Mouse (Mus musculus) CH12.LX (cell line): Measurements from ENCODE around the gene Colgalt2. TPM values are rescaled to one million over a fixed set of nuclear protein-coding genes. Genes with fewer than 3 reads are reported as not detected.

Source experiments
- DNase-seq: peaks from one replicate; pipeline ENCODE4 v3.0.0-alpha.2; 2013; ENCODE audit errors: extremely low read depth
- H3K27ac ChIP-seq: 2 replicates; pipeline ENCODE4 v1.5.1; 2012; ENCODE audit warnings: low read depth, mild to moderate bottlenecking, control low read depth, moderate library complexity; ENCODE audit not compliant: insufficient read depth
- H3K27me3 ChIP-seq: replicated peaks from 2 replicates; pipeline ENCODE3; 2012; ENCODE audit warnings: inconsistent platforms
- H3K36me3 ChIP-seq, 2 experiments: replicated peaks in 1 of 2; 2 replicates each; pipeline versions ENCODE3 to v1.6.1; 2012; ENCODE audit warnings: inconsistent platforms in 1 of 2, low read length in 1 of 2, mild to moderate bottlenecking in 1 of 2, mixed read lengths in 1 of 2, moderate library complexity in 1 of 2; ENCODE audit not compliant: control insufficient read depth in 1 of 2, insufficient read depth in 1 of 2
- H3K4me1 ChIP-seq, 2 experiments: 2 replicates each; pipeline ENCODE4 v1.6.1; 2012; ENCODE audit warnings: inconsistent platforms in 1 of 2, moderate library complexity in 1 of 2; ENCODE audit not compliant: insufficient read depth in 2 of 2, control insufficient read depth in 1 of 2
- H3K4me2 ChIP-seq: 2 replicates; pipeline ENCODE4 v1.6.1; 2012; ENCODE audit warnings: low read depth, mild to moderate bottlenecking, control low read depth; ENCODE audit not compliant: poor library complexity, insufficient read depth, severe bottlenecking
- H3K4me3 ChIP-seq, 3 experiments: fragments of 150-350 bp in 1 of 3; sonication (generic) in 1 of 3; replicated peaks in 1 of 3; 2 replicates each; pipeline versions ENCODE3 to v1.5.1; 2011 to 2012; ENCODE audit warnings: low read depth in 2 of 3, low read length in 2 of 3, mild to moderate bottlenecking in 2 of 3, moderate library complexity in 2 of 3, control low read depth in 1 of 3, improper control_type of control experiment in 1 of 3, inconsistent platforms in 1 of 3, mixed read lengths in 1 of 3; ENCODE audit not compliant: poor library complexity in 1 of 3
- H3K79me2 ChIP-seq: replicated peaks from 2 replicates; pipeline ENCODE4 v1.6.1; 2012; ENCODE audit warnings: mild to moderate bottlenecking, moderate library complexity; ENCODE audit not compliant: control insufficient read depth, poor library complexity, insufficient read depth, severe bottlenecking; ENCODE audit errors: extremely low read depth
- H3K9ac ChIP-seq: 2 replicates; pipeline ENCODE4 v1.6.1; 2012; ENCODE audit warnings: low read depth, mild to moderate bottlenecking, control low read depth, moderate library complexity; ENCODE audit not compliant: insufficient read depth
- H3K9me3 ChIP-seq: replicated peaks from 2 replicates; pipeline ENCODE3; 2012; ENCODE audit warnings: low read length, inconsistent platforms, mixed read lengths
- CHD1 ChIP-seq: IDR thresholded peaks from 2 replicates; pipeline ENCODE4 v1.6.1; 2012; ENCODE audit warnings: low read depth, low read length, improper control_type of control experiment, inconsistent platforms
- CHD2 ChIP-seq: IDR thresholded peaks from 2 replicates; pipeline ENCODE4 v1.6.1; 2011; ENCODE audit warnings: low read length, improper control_type of control experiment
- CTCF ChIP-seq, 2 experiments: IDR thresholded peaks in 1 of 2; conservative IDR thresholded peaks in 1 of 2; 2 replicates each; pipeline ENCODE4 v1.5.1; 2011 to 2012; ENCODE audit warnings: low read depth in 2 of 2, low read length in 2 of 2, improper control_type of control experiment in 1 of 2, inconsistent platforms in 1 of 2, mild to moderate bottlenecking in 1 of 2, moderate library complexity in 1 of 2
- E2F4 ChIP-seq: IDR thresholded peaks from 2 replicates; pipeline ENCODE4 v1.6.1; 2011; ENCODE audit warnings: low read depth, low read length, improper control_type of control experiment; ENCODE audit not compliant: insufficient replicate concordance
- ELF1 ChIP-seq: IDR thresholded peaks from 2 replicates; pipeline ENCODE4 v1.6.1; 2014; ENCODE audit warnings: low read depth, mild to moderate bottlenecking, inconsistent platforms, low read length, improper control_type of control experiment
- EP300 ChIP-seq: IDR thresholded peaks from 2 replicates; pipeline ENCODE4 v1.6.1; 2011; ENCODE audit warnings: low read length, improper control_type of control experiment
- ETS1 ChIP-seq: conservative IDR thresholded peaks from 2 replicates; pipeline ENCODE4 v1.6.1; 2012; ENCODE audit warnings: low read depth, mild to moderate bottlenecking, inconsistent platforms, low read length, improper control_type of control experiment, moderate library complexity
- HCFC1 ChIP-seq: IDR thresholded peaks from 2 replicates; pipeline ENCODE4 v1.6.1; 2012; ENCODE audit warnings: low read depth, mild to moderate bottlenecking, inconsistent platforms, low read length, improper control_type of control experiment
- IRF4 ChIP-seq: IDR thresholded peaks from 2 replicates; pipeline ENCODE4 v1.6.1; 2014; ENCODE audit warnings: low read depth, mild to moderate bottlenecking, inconsistent platforms, low read length, improper control_type of control experiment
- JUN ChIP-seq: IDR thresholded peaks from 2 replicates; pipeline ENCODE4 v1.6.1; 2011; ENCODE audit warnings: low read depth, mild to moderate bottlenecking, low read length, improper control_type of control experiment, moderate library complexity; ENCODE audit not compliant: insufficient read depth
- JUND ChIP-seq: conservative IDR thresholded peaks from 2 replicates; pipeline ENCODE4 v1.6.1; 2011; ENCODE audit warnings: low read depth, low read length, improper control_type of control experiment
- KAT2A ChIP-seq: IDR thresholded peaks from 2 replicates; pipeline ENCODE4 v1.6.1; 2012; ENCODE audit warnings: low read length, improper control_type of control experiment, inconsistent platforms; ENCODE audit not compliant: insufficient replicate concordance
- MAFK ChIP-seq: IDR thresholded peaks from 2 replicates; pipeline ENCODE4 v1.6.1; 2011; ENCODE audit warnings: low read length, improper control_type of control experiment; ENCODE audit not compliant: insufficient replicate concordance
- MAX ChIP-seq: IDR thresholded peaks from 2 replicates; pipeline ENCODE4 v1.6.1; 2011; ENCODE audit warnings: low read length, improper control_type of control experiment
- MAZ ChIP-seq: IDR thresholded peaks from 2 replicates; pipeline ENCODE4 v1.6.1; 2012; ENCODE audit warnings: low read depth, mild to moderate bottlenecking, inconsistent platforms, low read length, improper control_type of control experiment, moderate library complexity
- MEF2A ChIP-seq: IDR thresholded peaks from 2 replicates; pipeline ENCODE4 v1.6.1; 2014; ENCODE audit warnings: low read depth, mild to moderate bottlenecking, inconsistent platforms, low read length, improper control_type of control experiment, borderline replicate concordance
- MXI1 ChIP-seq: IDR thresholded peaks from 2 replicates; pipeline ENCODE4 v1.6.1; 2011; ENCODE audit warnings: mild to moderate bottlenecking, low read depth, low read length, improper control_type of control experiment
- MYC ChIP-seq: IDR thresholded peaks from 2 replicates; pipeline ENCODE4 v1.6.1; 2011; ENCODE audit warnings: low read depth, mild to moderate bottlenecking, improper control_type of control experiment, low read length
- NELFE ChIP-seq: IDR thresholded peaks from 2 replicates; pipeline ENCODE4 v1.6.1; 2011; ENCODE audit warnings: low read depth, low read length, improper control_type of control experiment
- NRF1 ChIP-seq: IDR thresholded peaks from 2 replicates; pipeline ENCODE4 v1.6.1; 2014; ENCODE audit warnings: low read depth, mild to moderate bottlenecking, inconsistent platforms, low read length, improper control_type of control experiment, moderate library complexity
- PAX5 ChIP-seq: IDR thresholded peaks from 2 replicates; pipeline ENCODE4 v1.6.1; 2012; ENCODE audit warnings: low read length, inconsistent platforms, mixed read lengths
- POLR2A ChIP-seq: IDR thresholded peaks from 2 replicates; pipeline ENCODE4 v1.6.1; 2011; ENCODE audit warnings: low read depth, mild to moderate bottlenecking, improper control_type of control experiment, low read length
- POLR2AphosphoS2 ChIP-seq: IDR thresholded peaks from 2 replicates; pipeline ENCODE4 v1.6.1; 2011; ENCODE audit warnings: low read depth, low read length, improper control_type of control experiment
- RAD21 ChIP-seq: IDR thresholded peaks from 2 replicates; pipeline ENCODE4 v1.6.1; 2011; ENCODE audit warnings: low read depth, mild to moderate bottlenecking, low read length, improper control_type of control experiment, moderate library complexity
- RCOR1 ChIP-seq: conservative IDR thresholded peaks from 2 replicates; pipeline ENCODE4 v1.6.1; 2012; ENCODE audit warnings: low read depth, mild to moderate bottlenecking, inconsistent platforms, low read length, improper control_type of control experiment
- SIN3A ChIP-seq: IDR thresholded peaks from 2 replicates; pipeline ENCODE4 v1.6.1; 2012; ENCODE audit warnings: low read length, improper control_type of control experiment, inconsistent platforms
- SMC3 ChIP-seq: IDR thresholded peaks from 2 replicates; pipeline ENCODE4 v1.6.1; 2011; ENCODE audit warnings: low read depth, low read length, improper control_type of control experiment
- TBP ChIP-seq: conservative IDR thresholded peaks from 2 replicates; pipeline ENCODE4 v1.6.1; 2011; ENCODE audit warnings: low read depth, low read length, improper control_type of control experiment
- TCF12 ChIP-seq: IDR thresholded peaks from 2 replicates; pipeline ENCODE4 v1.6.1; 2014; ENCODE audit warnings: low read depth, mild to moderate bottlenecking, inconsistent platforms, low read length, improper control_type of control experiment
- UBTF ChIP-seq: IDR thresholded peaks from 2 replicates; pipeline ENCODE4 v1.6.1; 2012; ENCODE audit warnings: low read depth, mild to moderate bottlenecking, inconsistent platforms, low read length, improper control_type of control experiment, moderate library complexity
- USF1 ChIP-seq: IDR thresholded peaks from 2 replicates; pipeline ENCODE4 v1.6.1; 2014; ENCODE audit warnings: low read depth, mild to moderate bottlenecking, inconsistent platforms, low read length, improper control_type of control experiment
- USF2 ChIP-seq: conservative IDR thresholded peaks from 2 replicates; pipeline ENCODE4 v1.6.1; 2011; ENCODE audit warnings: low read depth, low read length, improper control_type of control experiment
- ZKSCAN1 ChIP-seq: IDR thresholded peaks from 2 replicates; pipeline ENCODE4 v1.6.1; 2012; ENCODE audit warnings: low read depth, inconsistent platforms, low read length, improper control_type of control experiment, borderline replicate concordance
- ZNF384 ChIP-seq: IDR thresholded peaks from 2 replicates; pipeline ENCODE4 v1.6.1; 2012; ENCODE audit warnings: low read depth, low read length, improper control_type of control experiment, inconsistent platforms
- dilution Hi-C: fragments of 300-500 bp; cut with MboI; formaldehyde crosslinking; loops from 2 replicates; pipeline ENCODE4 v1.14.3; 2020; ENCODE audit warnings: low sequenced_read_pairs; ENCODE audit not compliant: extremely low pct_unique_long_range_greater_than_20kb, extremely low pct_ligation_motif_present
- in situ Hi-C: fragments of 300-500 bp; cut with MboI; formaldehyde crosslinking; loops from 3 replicates; pipeline ENCODE4 v1.14.3; 2019; ENCODE audit warnings: low sequenced_read_pairs, low pct_ligation_motif_present, low pct_unique_long_range_greater_than_20kb, mixed read lengths
- polyA plus RNA-seq: library from polyadenylated mRNA; unstranded; fragments of >175 nt; gene quantifications from 2 replicates; pipeline ENCODE4 v1.2.1, GENCODE M21; 2012; ENCODE audit warnings: low read depth; ENCODE audit not compliant: insufficient read length
- total RNA-seq, 2 experiments: library from RNA; depleted of rRNA; stranded (reverse); fragments of 300-350 nt in 1 of 2; fragments of >200 nt in 1 of 2; gene quantifications; 2 replicates each; pipeline ENCODE4 v1.2.3; 2012 to 2014

Gene Colgalt2
- total and polyA plus RNA-seq, 3 experiments, result not detected

GRCm38 (mm10) chr1:152528778-152529177, 129.1 kb downstream of the Colgalt2 start:
- peaks cover 3 to 77% of the 10 kb centered on the region in 2 experiments; a peak in 3 of 4 replicates for H3K4me1 ChIP-seq
- in situ Hi-C loops, result loop anchor here (10.0 to 25.0 kb wide), 4 partner anchors 216 to 859 kb away; partner anchors contain the start of gene Smg7
- H3K4me2 ChIP-seq, result no peak overlapping the region
- peaks cover 0 to 3% of the 10 kb centered on the region in 2 experiments for H3K36me3 ChIP-seq
- no peaks in the 10 kb centered on the region for H3K27me3 ChIP-seq
- H3K4me3 ChIP-seq, result no peak overlapping the region
- DNase-seq, result peak; percentile 77
- H3K9ac ChIP-seq, result no peak overlapping the region
- H3K9me3 ChIP-seq, result no peaks in the 10 kb centered on the region
- dilution Hi-C loops, result no loop called here
- H3K79me2 ChIP-seq, result no peaks in the 10 kb centered on the region
- H3K27ac ChIP-seq, result no peak overlapping the region
- TF ChIP-seq SMC3 (no peak), HCFC1 (no peak), UBTF (no peak), EP300 (peak; percentile 94), RCOR1 (peak; percentile 56; the same call in 1 of the 2 replicates), CHD1 (no peak), SIN3A (no peak), ZNF384 (peak; percentile 90), USF1 (no peak), ELF1 (no peak), MXI1 (no peak), ETS1 (peak; percentile 54), MYC (no peak), MAX (no peak), JUND (no peak), NELFE (no peak), PAX5 (no peak), MAZ (no peak), MAFK (no peak), IRF4 (peak; percentile 94), NRF1 (no peak), ZKSCAN1 (no peak), RAD21 (no peak), TBP (no peak), CTCF (conservative IDR thresholded peaks at IDR 0.05 in 1 of 2, IDR thresholded peaks at IDR 0.05 in 1 of 2; ENCODE audit: low read depth in 2 of 2, low read length in 2 of 2) (no peak), KAT2A (no peak), POLR2A (no peak), E2F4 (no peak), JUN (no peak), CHD2 (0 out of 2 replicates have a peak, but pooled peaks have one; percentile 17), POLR2AphosphoS2 (no peak), TCF12 (0 out of 2 replicates have a peak, but pooled peaks have one; percentile 30), USF2 (no peak), MEF2A (peak; percentile 91)
